Mouse (Mus musculus): ENCODE data around the gene Usf2. TPM values are rescaled to one million over a fixed set of nuclear protein-coding genes. Genes with fewer than 3 reads are reported as not detected.
A peak's percentile ranks its signal among the peaks of the same experiment; 100 is the strongest.

Gene Usf2
- total RNA-seq (2015) (145 and 150 TPM in 2 replicates), total RNA-seq (2017) (193 and 226 TPM in 2 replicates)

GRCm38 (mm10) chr7:30956756-30957366 lies at the start of gene Usf2:
Gene Usf2 (minus strand): TSS chr7:30956803.
- ATAC-seq (ENCODE audit: poor library complexity, severe bottlenecking) = peak; percentile 41

DNA sequence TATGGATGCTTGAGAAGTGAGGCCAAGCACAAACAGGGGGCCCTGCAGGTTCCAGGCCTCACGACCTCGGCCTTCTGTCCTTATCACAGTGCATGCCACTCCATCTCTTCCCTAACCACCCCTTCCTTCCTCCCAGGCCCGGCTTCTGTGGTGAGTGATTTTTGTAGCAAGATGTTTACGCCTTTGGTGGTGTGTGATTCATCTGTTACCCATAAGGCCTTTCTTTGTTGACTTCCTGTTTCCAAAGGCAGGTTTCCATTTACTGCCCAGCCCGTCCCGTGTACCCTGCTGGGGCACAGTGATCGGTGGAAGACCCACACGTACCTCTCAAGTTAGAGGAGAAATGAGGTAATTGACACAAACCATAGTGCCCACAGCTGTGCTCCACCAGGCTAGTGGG lies 46.0 kb upstream of the Usf2 start:
- peak; percentile 94 for ATAC-seq (ENCODE audit: poor library complexity, severe bottlenecking)

DNA sequence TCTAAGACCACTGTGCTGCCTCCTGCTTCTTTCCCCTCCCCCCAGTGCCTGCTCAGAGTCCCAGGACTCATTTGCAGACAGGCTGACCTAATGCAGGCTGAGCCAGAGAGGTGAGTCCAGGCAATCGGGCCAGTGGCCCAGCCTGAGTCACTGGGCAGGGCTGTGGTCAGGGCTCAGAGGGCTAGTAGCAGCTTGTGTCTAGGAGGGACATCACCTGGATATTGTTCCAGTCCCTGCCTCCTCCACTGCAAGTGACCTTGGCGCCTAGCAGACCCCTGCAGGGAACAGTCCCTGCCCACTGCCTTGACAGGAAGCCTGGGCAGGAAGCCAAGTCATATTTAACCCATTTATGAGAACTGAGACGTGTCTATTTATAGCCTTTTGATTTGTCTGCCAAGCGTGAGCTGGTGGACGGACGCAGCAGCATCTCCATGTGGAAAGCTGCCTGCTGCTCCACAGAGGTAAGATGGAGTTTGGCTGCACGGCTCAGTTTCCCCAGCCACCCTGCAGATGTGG lies 44.0 kb upstream of the Usf2 start:
- ATAC-seq (ENCODE audit: poor library complexity, severe bottlenecking) = peak; percentile 38

DNA sequence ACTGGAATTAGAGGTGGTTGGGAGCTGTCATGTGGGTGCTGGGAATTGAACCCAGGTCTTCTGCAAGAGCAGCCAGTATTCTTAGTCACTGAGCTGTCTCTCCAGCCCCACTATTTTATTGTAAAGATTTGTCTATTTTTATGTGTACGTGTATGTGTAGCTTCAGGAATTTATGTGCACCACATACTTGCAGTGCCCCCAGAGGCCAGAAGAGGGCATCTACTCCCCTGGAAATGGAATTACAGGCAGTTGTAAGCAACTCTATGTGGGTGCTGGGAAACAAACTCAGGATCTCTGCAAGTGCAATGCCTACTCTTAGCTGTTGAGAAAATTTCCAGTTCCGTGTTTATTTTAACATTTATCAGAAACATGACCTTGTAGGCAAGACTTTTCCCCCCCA lies 39.9 kb upstream of the Usf2 start:
- ATAC-seq (ENCODE audit: poor library complexity, severe bottlenecking) = no peak

GRCm38 (mm10) chr7:30993986-30994385 lies 37.4 kb upstream of the Usf2 start:
- no peak for ATAC-seq (ENCODE audit: poor library complexity, severe bottlenecking)

GRCm38 (mm10) chr7:30992148-30992547 lies 35.5 kb upstream of the Usf2 start:
- ATAC-seq (ENCODE audit: poor library complexity, severe bottlenecking) = no peak

- no peak for ATAC-seq (ENCODE audit: poor library complexity, severe bottlenecking)
Measured at GRCm38 (mm10) chr7:30988519-30989162, 32.0 kb upstream of the Usf2 start.

DNA sequence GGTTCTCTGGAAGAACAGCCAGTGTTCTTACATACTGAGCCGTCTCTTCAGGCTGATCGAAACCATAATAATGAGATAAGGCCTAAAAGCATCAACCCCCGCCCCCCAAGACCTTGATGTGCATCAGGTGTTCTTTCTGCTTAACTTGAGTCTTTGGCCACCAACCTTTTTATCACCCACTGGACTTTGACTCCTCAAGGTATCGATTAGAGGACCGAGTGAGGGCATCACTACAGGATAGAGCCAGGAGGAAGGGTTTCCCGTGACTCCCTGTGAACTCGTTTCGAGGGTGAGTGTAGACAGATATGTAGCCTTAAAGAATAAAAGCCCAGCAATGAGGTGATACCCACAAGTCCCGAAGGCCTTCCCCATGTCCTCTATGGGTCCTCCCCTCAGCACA lies 28.8 kb upstream of the Usf2 start:
- ATAC-seq (ENCODE audit: poor library complexity, severe bottlenecking) = no peak

DNA sequence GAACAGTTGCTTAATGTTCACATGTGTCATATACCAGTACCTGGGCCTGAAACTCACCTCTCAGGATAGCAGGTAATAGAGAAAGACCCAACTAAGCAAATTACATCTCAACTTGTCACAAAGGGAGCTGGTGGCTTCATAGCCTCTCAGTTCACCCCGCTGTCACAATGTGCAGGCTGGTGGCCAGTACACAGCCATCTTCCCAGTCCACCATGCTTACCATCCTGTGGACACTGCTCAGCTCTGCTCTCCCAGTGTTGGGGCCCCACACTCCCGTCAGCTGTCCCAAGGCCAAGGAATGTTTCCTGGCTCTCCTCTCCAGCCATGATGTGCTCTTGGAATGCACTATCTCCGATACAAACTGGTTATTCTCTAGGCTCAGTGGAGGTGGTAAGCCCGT lies 25.1 kb upstream of the Usf2 start:
- ATAC-seq (ENCODE audit: poor library complexity, severe bottlenecking) = no peak

DNA sequence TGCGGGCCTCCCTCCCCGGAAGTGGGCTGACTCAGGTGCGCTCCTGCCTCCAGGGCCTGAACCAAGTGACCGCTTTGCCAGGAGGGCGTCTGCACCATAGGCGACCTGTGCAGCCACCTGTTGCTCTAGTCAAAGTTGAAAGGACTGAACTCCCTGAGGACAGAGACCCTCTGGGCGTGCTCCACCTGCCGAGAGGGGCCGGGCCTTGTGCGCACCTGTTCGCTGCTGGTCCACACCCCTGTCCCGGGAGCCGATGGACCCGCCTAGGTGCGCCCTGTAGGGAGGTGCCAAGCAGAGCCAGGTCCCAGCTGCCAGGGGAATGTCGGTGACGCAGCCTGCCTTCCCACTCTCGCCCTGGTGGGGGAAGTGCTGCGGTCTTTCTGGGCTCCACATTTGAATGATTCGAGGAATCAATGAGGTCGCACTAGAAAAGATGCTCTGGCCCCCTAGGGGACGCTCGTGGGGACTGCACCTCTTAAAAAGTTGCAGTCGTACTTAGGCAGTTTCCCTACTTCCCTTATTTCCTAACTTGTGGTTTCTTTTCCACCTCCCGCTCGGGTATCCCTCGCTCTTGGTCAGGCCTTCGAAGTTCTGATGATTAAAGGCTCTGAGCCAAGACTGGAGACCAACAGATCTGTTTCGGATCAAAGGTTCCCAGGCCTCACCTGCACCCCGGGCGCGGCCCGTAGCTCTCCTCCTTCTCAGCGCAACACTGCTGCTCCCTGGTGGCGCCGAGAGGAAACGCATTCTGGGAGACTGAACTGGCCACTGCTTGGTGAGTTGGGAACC lies 17.1 kb upstream of the Usf2 start, which contains the start of gene Fam187b:
TSS of gene Fam187b (plus strand) at position 290 of the 789 bp plus-strand sequence.
- ATAC-seq (ENCODE audit: poor library complexity, severe bottlenecking) = peak; percentile 91

DNA sequence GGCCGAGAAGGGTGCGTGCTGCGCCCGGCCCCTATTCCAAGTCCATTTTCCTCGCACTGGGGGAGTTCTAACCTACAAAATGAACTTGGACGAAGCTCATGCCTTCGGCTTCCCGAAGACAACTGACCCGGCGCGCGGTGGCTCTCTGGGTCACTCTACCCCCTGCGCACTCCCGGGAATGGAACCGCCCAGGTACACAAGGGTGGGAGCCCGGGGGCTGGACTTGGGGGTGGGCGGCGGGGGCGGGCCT lies 16.6 kb upstream of the Usf2 start, which contains the start of gene Lsr:
TSS of gene Lsr (minus strand) at position 214 of the 250 bp plus-strand sequence.
- ATAC-seq (ENCODE audit: poor library complexity, severe bottlenecking) = no peak

DNA sequence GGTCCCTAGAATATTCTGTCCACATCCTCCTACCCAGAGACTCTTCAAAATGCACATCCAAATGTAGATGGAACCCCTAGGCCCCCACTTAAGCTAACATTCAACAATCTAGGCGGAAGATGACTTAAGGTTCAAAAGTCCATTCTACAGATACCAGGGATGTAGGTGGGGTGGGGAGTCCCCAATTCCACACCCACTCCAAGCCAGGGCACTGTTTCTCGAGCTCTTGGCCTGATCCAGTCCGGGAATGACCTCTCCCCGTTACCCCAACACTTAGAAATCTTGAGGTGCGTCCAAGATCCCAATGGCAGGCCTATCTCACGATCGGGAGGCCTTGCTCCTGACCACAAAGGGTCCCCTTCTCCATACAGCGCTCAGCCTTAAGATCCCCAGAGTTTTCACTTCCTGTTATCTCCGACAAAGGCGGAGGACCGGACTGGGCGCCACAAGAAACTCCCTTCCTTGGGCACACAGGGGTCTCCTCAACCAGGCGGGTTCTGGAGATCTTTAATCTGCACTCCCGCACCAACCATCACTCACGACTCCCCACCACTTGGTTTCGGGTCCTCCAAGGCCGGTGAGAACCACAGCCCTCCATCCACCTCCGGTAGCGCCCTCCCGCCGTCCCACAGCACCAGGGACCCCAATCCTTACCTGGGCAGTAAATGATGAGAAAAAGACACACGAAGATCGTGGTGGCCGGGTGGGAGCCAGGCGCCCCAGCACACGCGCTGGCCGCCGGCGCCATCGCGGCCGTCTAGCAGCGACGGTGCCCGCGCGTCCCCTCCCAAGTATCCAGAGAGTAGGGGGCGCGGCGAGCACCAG lies 16.0 kb upstream of the Usf2 start:
- peak; percentile 44; the same call in 1 of the 2 replicates for ATAC-seq (ENCODE audit: poor library complexity, severe bottlenecking)

GRCm38 (mm10) chr7:30971901-30972300 lies 15.3 kb upstream of the Usf2 start:
- no peak for ATAC-seq (ENCODE audit: poor library complexity, severe bottlenecking)

DNA sequence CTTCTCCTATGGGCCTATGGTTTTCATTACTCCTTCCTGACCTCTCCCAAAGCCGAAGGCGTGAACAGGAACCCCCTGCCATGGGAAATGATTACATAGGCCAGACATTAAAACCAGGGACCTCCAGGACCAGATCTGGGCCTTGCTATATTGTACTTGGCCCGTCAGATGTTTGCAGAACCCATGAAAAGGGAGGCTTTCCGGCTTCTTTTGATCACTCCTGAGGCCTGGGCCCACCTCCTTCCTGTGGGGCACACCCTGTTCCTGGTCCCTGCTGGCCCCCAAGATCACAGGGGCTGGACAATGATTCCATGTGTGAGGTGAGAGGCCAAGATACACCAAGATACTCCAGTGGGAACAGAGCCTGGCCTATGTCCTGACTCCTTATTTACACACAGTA lies 12.6 kb upstream of the Usf2 start:
- ATAC-seq (ENCODE audit: poor library complexity, severe bottlenecking) = no peak

GRCm38 (mm10) chr7:30968611-30969010 lies 12.0 kb upstream of the Usf2 start:
- no peak for ATAC-seq (ENCODE audit: poor library complexity, severe bottlenecking)

- ATAC-seq (ENCODE audit: poor library complexity, severe bottlenecking) = no peak
Measured at GRCm38 (mm10) chr7:30966657-30967056, 10.1 kb upstream of the Usf2 start.

DNA sequence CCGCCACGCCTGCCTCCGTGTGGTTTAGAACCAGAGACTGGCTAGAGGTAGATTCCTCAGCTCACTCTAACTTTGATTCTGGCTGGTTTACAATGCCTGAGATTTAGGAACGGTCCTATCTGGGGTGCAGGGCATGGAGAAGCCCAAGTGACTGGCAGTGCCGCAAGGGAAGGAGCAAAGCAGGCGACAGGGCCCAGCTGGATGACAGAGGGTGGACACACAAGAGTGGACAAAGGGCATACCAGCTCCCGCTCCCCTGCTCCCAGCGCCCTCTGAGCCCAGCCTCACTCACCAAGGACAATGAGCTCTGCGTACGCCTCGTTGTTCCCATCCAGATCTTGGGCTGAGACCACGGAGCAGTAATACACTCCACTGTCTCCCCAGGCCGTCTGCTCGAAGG lies 9.1 kb upstream of the Usf2 start:
- no peak for ATAC-seq (ENCODE audit: poor library complexity, severe bottlenecking)

DNA sequence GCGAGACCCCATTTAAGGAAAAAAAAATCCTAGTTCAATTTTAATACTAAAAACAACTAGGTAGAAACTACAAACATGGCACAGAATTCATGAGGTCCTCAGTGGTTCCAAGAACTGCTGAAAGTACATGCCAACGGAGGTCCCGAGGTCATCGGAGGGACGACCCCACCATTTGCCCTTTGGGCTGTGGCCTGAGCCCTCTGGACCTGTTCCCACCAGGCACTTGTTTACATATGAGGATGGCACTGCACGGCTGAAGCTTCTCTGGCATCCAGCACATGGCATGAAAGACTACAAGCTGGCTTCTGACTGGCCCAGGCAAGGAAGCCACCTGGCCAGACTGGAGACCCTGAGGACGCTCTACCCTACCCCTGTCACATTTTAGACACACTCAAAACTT lies 7.8 kb upstream of the Usf2 start:
- ATAC-seq (ENCODE audit: poor library complexity, severe bottlenecking) = no peak

GRCm38 (mm10) chr7:30962862-30963261 lies 6.3 kb upstream of the Usf2 start:
- ATAC-seq (ENCODE audit: poor library complexity, severe bottlenecking) = no peak

GRCm38 (mm10) chr7:30959786-30960349 lies 3.3 kb upstream of the Usf2 start:
- no peak for ATAC-seq (ENCODE audit: poor library complexity, severe bottlenecking)

Measured in megakaryocyte, adult 5-6 weeks (primary cell).